Mouse (Mus musculus) left cerebral cortex, postnatal 36 days (tissue): ENCODE data around the gene Tmem26. TPM values are rescaled to one million over a fixed set of nuclear protein-coding genes. Genes with fewer than 3 reads are reported as not detected.

Source experiments
- DNase-seq, 2 experiments: peaks; one replicate each; pipeline ENCODE4 v3.0.0; 2021 to 2022; ENCODE audit warnings: low spot score in 2 of 2, mixed read lengths in 1 of 2
- intact Hi-C: fragments of 180-260 bp; cut with DNase I; formaldehyde crosslinking; loops from one replicate; pipeline ENCODE4 v1.15.1; 2025
- total RNA-seq, 2 experiments: library from RNA; stranded (reverse); gene quantifications; 2 replicates each; pipeline ENCODE4 v1.2.3; 2021

The Tmem26 gene
- under 1 TPM; 0.10 to 0.34 TPM for total RNA-seq

DNA sequence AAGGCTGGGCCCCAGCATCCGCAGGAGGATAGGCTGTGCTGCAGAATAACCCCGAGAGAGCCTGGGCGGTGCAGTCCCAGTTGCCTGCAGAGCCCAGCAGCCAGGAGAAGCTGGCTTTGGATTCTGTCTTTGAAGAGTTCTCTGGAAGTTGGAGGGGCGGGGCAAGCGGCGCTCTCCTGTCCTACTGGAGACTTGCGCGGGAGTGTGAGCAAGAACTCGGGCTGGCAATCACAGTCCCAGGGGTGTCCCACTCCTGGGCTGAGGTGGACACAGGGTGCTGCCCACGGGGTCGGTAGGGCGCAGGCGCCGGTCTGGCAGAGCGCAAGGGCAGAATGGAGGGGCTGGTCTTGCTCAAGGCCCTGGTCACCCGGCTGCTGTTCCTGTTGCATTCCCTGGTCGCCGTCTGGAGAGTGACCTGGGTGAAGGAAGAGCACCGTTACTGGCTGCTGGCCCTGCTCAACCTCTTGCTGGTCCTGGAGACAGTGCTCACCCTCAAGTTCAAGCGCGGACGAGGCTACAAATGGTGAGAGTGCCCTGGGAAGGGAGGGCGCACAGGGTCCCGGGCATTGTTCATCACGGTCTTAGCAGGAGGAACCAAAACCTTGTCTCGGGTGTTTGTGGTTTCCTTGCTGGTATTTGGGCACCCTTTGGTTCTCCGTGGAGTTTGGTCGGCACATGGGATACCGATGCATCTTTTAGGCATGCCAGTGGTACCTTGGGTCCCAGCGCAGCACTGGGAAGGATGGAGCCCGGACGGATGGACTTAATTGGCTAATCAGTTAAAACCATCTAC lies at the start of gene Tmem26:
TSS of gene Tmem26 (plus strand) at position 79 of the 793 bp plus-strand sequence.
- intact Hi-C loops: no loop called here
- no peak for DNase-seq

DNA sequence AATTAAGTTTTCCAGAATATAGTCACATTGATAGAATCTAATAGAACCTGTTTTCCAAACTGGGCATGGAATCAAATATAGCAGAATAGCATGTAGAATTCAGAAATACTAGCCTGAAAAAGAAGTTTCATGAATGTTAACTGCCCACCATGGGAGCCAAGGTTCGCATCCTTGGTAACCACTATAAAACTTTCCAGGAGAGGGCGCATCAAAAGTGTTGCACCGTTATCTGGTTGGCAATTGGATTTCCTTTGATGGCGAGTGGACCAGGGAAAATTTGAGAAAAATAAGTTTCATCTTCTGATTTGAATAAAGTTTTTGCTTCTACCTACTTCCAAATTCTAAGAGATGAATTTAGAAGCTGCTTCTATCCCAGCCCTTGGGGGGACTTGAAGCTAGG lies 44.8 kb upstream of the Tmem26 start:
- intact Hi-C loops: no loop called here
- DNase-seq: no peak

GRCm38 (mm10) chr10:68681233-68681632 lies 42.2 kb upstream of the Tmem26 start:
- intact Hi-C loops: no loop called here
- DNase-seq: no peak

DNA sequence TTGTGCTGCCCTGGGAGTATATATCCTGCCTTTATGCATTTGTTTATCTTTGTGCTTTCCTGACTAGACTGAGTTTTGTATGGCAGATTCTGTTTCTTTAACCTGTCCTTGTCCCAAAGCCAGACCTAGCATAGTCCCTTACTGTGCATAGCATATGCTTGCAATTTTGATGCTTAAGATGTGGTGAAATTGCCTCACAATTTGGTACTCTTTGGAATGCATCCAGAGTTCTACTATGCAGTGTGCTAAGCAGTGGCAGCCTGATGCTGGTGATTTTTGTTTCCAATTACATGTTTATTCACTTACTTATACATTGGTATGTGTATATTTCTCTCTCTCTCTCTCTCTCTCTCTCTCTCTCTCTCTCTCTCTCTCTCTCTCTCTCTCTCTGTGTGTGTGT lies 37.9 kb upstream of the Tmem26 start:
- no peak for DNase-seq
- intact Hi-C loops: no loop called here

DNA sequence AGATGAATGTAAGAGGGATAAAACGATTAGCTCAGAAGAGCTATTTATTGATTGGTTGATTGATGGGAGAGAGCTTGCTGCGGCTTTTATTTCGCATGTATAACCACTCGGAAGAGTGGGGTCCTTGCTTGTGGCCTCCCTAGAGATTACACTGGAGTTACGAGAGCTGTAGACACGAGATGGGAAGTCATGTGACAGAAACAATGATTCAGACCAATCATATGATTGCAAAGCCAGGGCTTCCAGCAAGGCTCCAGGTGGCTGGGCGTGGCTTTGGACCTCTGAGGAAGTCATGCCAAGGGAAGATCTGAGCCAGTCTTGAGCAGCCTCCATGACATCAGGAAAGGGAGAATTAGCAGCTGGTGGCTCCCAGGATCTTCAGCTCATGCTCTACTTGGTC lies 32.3 kb upstream of the Tmem26 start:
- intact Hi-C loops: no loop called here
- no peak for DNase-seq

GRCm38 (mm10) chr10:68692401-68692800 lies 31.0 kb upstream of the Tmem26 start:
- DNase-seq: no peak
- intact Hi-C loops: no loop called here

DNA sequence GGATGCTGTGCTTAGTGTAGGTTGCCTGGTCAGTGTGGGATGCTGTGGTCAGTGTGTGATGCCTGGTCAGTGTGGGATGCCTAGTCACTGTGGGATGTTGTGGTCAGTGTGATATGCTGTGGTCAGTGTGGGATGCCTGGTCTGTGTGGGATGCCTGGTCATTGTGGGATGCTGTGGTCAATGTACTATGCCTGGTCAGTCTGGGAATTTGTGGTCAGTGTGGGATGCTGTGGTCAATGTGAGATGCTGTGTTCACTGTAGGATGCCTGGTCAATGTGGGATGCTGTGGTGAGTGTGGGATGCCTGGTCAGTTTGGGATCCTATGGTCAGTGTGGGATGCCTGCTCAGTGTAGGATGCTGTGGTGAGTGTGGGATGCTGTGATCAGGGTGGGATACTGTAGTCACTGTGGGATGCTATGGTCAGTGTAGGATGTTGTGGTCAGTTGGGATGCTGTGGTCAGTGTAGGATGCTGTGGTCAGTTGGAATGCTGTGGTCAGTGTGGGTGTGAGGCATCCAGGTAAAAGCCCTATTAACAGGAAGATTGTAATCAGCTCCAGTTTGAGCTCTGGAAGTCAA lies 27.6 kb upstream of the Tmem26 start:
- intact Hi-C loops: no loop called here
- DNase-seq: no peak

DNA sequence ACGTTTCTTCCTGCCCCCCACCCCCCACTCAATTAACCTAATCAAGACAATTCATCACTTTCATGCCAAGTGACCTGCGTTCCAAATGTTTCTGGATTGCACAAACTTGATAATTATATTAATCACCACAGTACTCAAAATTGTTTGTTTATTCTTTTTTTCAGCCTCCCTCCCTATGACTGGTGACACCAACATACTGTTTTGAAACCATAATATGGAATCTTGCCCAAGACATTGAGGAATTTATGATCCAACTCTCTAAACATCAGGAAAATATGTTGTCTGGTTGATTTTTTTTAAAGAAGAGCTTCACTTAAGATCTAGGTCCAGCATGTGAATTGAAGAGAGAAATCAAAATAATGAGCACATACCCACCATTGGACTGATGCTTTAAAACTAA lies 19.2 kb upstream of the Tmem26 start:
- intact Hi-C loops: no loop called here
- no peak for DNase-seq

GRCm38 (mm10) chr10:68705471-68706036 lies 17.9 kb upstream of the Tmem26 start:
- intact Hi-C loops: no loop called here
- DNase-seq: no peak

- DNase-seq: no peak
- intact Hi-C loops: no loop called here
Observed at GRCm38 (mm10) chr10:68707014-68707852, 16.2 kb upstream of the Tmem26 start.

DNA sequence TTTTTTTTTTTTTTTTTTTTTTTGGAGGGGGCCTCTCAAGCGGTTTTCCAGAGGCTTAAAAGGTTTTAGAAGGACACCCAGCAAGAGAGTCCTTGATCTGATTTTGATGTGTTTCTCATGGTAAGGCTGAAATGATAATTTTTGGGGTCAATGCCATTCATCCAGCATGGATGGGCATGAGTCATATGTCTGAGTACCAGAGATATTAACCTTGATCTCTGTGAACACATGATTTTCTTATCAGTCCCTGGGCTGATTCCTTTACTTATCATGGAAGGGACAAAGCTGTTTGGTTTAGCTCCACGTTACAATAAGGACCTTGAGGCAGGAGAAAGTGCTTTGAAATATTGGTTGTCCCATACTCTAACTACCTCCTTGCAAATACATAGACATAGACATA lies 10.5 kb upstream of the Tmem26 start:
- intact Hi-C loops: no loop called here
- DNase-seq: no peak

DNA sequence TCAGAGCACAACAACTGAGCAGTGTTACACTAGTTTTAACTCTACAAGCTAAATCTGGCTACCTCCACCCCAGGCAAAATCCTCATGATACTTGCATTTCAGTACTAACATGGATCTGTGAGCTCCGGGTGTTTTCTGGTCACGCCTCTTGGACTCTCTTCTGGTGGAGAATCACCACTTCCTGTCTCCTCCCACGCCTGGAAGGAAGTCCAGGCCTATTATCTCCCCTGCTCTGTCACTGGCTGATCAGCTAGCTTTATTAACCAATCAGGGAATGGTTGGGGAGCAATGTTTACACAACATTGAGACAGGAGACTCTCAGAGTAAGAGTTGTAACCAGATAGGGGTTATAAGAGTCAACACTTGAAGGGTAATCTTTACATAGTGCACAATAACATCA lies 9.1 kb upstream of the Tmem26 start:
- intact Hi-C loops: no loop called here
- no peak for DNase-seq

DNA sequence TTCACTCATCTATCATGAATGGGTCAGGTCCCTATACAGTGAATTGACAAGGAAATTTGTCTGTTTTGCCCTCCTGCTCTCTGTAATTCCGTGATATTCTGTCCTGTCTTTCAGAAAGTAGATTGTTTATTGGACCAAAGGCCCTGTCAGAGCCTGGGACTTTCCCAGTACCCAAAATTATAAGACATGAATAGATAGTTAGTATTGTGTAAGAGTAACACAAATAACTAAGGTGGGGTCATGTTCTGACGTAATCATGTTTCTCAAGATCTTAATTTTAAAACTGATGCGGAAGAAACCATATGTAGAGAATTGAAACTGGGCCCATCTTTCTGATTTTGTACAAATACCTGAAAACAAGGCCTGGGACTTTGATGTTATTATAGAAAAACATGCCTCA lies 8.1 kb upstream of the Tmem26 start:
- intact Hi-C loops: no loop called here
- DNase-seq: no peak

GRCm38 (mm10) chr10:68718375-68718774 lies 5.1 kb upstream of the Tmem26 start:
- intact Hi-C loops: no loop called here
- DNase-seq: no peak

- DNase-seq: no peak
- intact Hi-C loops: no loop called here
Observed at GRCm38 (mm10) chr10:68720887-68721400, 2.5 kb upstream of the Tmem26 start.

DNA sequence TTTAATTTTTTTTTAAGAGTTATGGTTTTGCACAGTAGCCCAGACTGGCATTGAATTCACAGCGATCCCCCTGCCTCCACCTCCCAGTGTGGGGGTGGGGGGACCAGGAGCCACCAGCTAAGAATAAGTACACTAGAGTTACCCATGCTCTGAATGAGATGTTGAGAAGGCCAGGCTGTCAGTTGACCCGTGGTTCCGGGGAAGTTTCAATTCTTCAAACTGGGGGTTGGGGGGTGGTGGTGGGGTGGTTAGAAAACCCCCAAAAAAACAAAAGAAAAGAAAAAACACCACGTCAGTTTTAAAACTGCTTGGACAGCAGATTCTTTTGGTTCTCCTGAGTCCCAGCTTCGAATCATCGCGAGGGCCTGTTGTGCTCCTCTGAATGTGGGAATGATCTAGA lies 431 bp upstream of the Tmem26 start:
- intact Hi-C loops: no loop called here
- DNase-seq: no peak

GRCm38 (mm10) chr10:68724361-68724720 lies 895 bp downstream of the Tmem26 start:
- intact Hi-C loops: no loop called here
- DNase-seq: no peak

GRCm38 (mm10) chr10:68727464-68727863 lies 4.0 kb downstream of the Tmem26 start:
- DNase-seq: peak; percentile 5 to 21
- intact Hi-C loops: no loop called here

- intact Hi-C loops: no loop called here
- DNase-seq: no peak
Observed at GRCm38 (mm10) chr10:68735621-68736020, 12.2 kb downstream of the Tmem26 start.

- DNase-seq: no peak
- intact Hi-C loops: no loop called here
Observed at GRCm38 (mm10) chr10:68737391-68737790, 13.9 kb downstream of the Tmem26 start.
